Mouse (Mus musculus) hindbrain, embryonic 16.5 days (tissue): ENCODE results near the gene Arfip1. TPM values are rescaled to one million over a fixed set of nuclear protein-coding genes. Genes with fewer than 3 reads are reported as not detected.
A peak's percentile ranks its signal among the peaks of the same experiment; 100 is the strongest.
"Not testable (repeated sequence)": the region's sequence is repeated elsewhere in the genome, so short reads cannot be mapped to it uniquely, and the experiment has no call there.

Experiments used
- ATAC-seq: fragments of 200-750 bp; cut with Nextera tagmentation; 2 replicates; pipeline ENCODE4 v1.8.0; 2017; ENCODE audit warnings: moderate TSS enrichment, moderate library complexity
- H3K27ac ChIP-seq: fragments of 300-500 bp; sonication (generic); 2 replicates; pipeline ENCODE4 v1.5.1; 2014; ENCODE audit warnings: low read depth, mild to moderate bottlenecking, control low read depth, low read length, moderate library complexity
- H3K27me3 ChIP-seq: fragments of 300-500 bp; sonication (generic); replicated peaks from 2 replicates; pipeline ENCODE4 v1.6.1; 2014; ENCODE audit warnings: low read length; ENCODE audit not compliant: control insufficient read depth, insufficient read depth
- H3K36me3 ChIP-seq: fragments of 300-500 bp; sonication (generic); 2 replicates; pipeline ENCODE4 v1.6.1; 2014; ENCODE audit warnings: mild to moderate bottlenecking, low read length, moderate library complexity, mixed read lengths; ENCODE audit not compliant: control insufficient read depth, insufficient read depth
- H3K4me1 ChIP-seq: fragments of 300-500 bp; sonication (generic); 2 replicates; pipeline ENCODE4 v1.6.1; 2014; ENCODE audit warnings: low read depth, low read length; ENCODE audit not compliant: control insufficient read depth, insufficient read depth
- H3K4me2 ChIP-seq: fragments of 300-500 bp; sonication (generic); 2 replicates; pipeline ENCODE4 v1.6.1; 2014; ENCODE audit warnings: mild to moderate bottlenecking, low read length, control low read depth, moderate library complexity
- H3K4me3 ChIP-seq: fragments of 300-500 bp; sonication (generic); 2 replicates; pipeline ENCODE4 v1.5.1; 2014; ENCODE audit warnings: mild to moderate bottlenecking, low read length, control low read depth, moderate library complexity
- H3K9ac ChIP-seq: fragments of 300-500 bp; sonication (generic); 2 replicates; pipeline ENCODE4 v1.6.1; 2014; ENCODE audit warnings: low read depth, mild to moderate bottlenecking, control low read depth, low read length, moderate library complexity
- H3K9me3 ChIP-seq: fragments of 300-500 bp; sonication (generic); 2 replicates; pipeline ENCODE4 v1.6.1; 2014; ENCODE audit warnings: mild to moderate bottlenecking, low read length, moderate library complexity; ENCODE audit not compliant: control insufficient read depth
- WGBS: fragments of 180-500 bp; shearing (Covaris S2); extraction: QIAGEN DNeasy Blood & Tissue Kit; methylation state at CpG from one replicate; pipeline ENCODE4 v1.1.7; 2014; 5-methylcytosine and 5-hydroxymethylcytosine counted together
- polyA plus RNA-seq: library from polyadenylated mRNA; unstranded; fragments of >200 nt; fragmentation: Nextera tagmentation; extraction: Ambion mirVana; gene quantifications from 2 replicates; pipeline ENCODE4 v1.2.1, GENCODE M21; 2015

The Arfip1 gene
- polyA plus RNA-seq, 1 experiment from 2014 or later, result 22.0 TPM

GRCm38 (mm10) chr3:84586736-84587135 is 4.3 kb upstream of the Arfip1 start:
- no peaks in the 10 kb centered on the region for H3K36me3 ChIP-seq
- no peaks in the 10 kb centered on the region for H3K27me3 ChIP-seq
- 67% methylated on average over 5 of the region's 5 CpGs for WGBS
- H3K27ac ChIP-seq, result no peak overlapping the region
- no peak for ATAC-seq
- H3K4me2 ChIP-seq, result no peak overlapping the region
- H3K4me3 ChIP-seq, result no peak overlapping the region
- peaks cover 7% of the 10 kb centered on the region for H3K4me1 ChIP-seq
- H3K9me3 ChIP-seq, result no peaks in the 10 kb centered on the region
- H3K9ac ChIP-seq, result no peak overlapping the region

GRCm38 (mm10) chr3:84582913-84583276 is 470 bp upstream of the Arfip1 start:
- Histone ChIP-seq H3K27ac (peak overlapping the region; percentile 91), H3K36me3 (no peaks in the 10 kb centered on the region), H3K9ac (peak overlapping the region; percentile 90), H3K9me3 (no peaks in the 10 kb centered on the region), H3K27me3 (no peaks in the 10 kb centered on the region), H3K4me3 (peak overlapping the region; percentile 89), H3K4me1 (peaks cover 22% of the 10 kb centered on the region), H3K4me2 (peak overlapping the region; percentile 86)
- WGBS, result under 1% methylated on average over 27 of the region's 27 CpGs
- ATAC-seq, result no peak; the same call in 1 of the 2 replicates

- WGBS, result 0% methylated on average over 4 of the region's 4 CpGs
- Histone ChIP-seq H3K27ac (peak overlapping the region; percentile 91), H3K4me2 (peak overlapping the region; percentile 86), H3K27me3 (no peaks in the 10 kb centered on the region), H3K4me1 (peaks cover 22% of the 10 kb centered on the region), H3K36me3 (no peaks in the 10 kb centered on the region), H3K9ac (peak overlapping the region; percentile 90), H3K9me3 (no peaks in the 10 kb centered on the region), H3K4me3 (peak overlapping the region; percentile 89)
- no peak for ATAC-seq
Observed at GRCm38 (mm10) chr3:84581696-84582022, 766 bp downstream of the Arfip1 start.

- H3K4me3 ChIP-seq, result no peak overlapping the region
- H3K9ac ChIP-seq, result no peak overlapping the region; the same call in 1 of the 2 replicates
- H3K27me3 ChIP-seq, result no peaks in the 10 kb centered on the region
- H3K4me1 ChIP-seq, result peaks cover 22% of the 10 kb centered on the region
- no peak for ATAC-seq
- H3K9me3 ChIP-seq, result no peaks in the 10 kb centered on the region
- no peak overlapping the region for H3K27ac ChIP-seq
- WGBS, result 62% methylated on average over 4 of the region's 4 CpGs
- no peaks in the 10 kb centered on the region for H3K36me3 ChIP-seq
- peak overlapping the region; percentile 86 for H3K4me2 ChIP-seq
Observed at GRCm38 (mm10) chr3:84580716-84581115, 1.7 kb downstream of the Arfip1 start.

- ATAC-seq, result no peak
- Histone ChIP-seq H3K4me2 (no peak overlapping the region), H3K9me3 (no peaks in the 10 kb centered on the region), H3K4me3 (no peak overlapping the region), H3K27me3 (no peaks in the 10 kb centered on the region), H3K4me1 (peaks cover 5% of the 10 kb centered on the region; the same call in 1 of the 2 replicates), H3K9ac (no peak overlapping the region), H3K36me3 (no peaks in the 10 kb centered on the region), H3K27ac (no peak overlapping the region)
- WGBS, result 88% methylated on average over 3 of the region's 3 CpGs
Observed at GRCm38 (mm10) chr3:84570501-84570900, 11.9 kb downstream of the Arfip1 start.

- no peak for ATAC-seq
- Histone ChIP-seq H3K4me2 (no peak overlapping the region), H3K27me3 (no peaks in the 10 kb centered on the region), H3K4me1 (peaks cover 5% of the 10 kb centered on the region; the same call in 1 of the 2 replicates), H3K27ac (no peak overlapping the region), H3K9me3 (no peaks in the 10 kb centered on the region), H3K4me3 (no peak overlapping the region), H3K36me3 (no peaks in the 10 kb centered on the region), H3K9ac (no peak overlapping the region)
- WGBS, result 74% methylated on average over 6 of the region's 6 CpGs
Observed at GRCm38 (mm10) chr3:84569587-84569986, 12.8 kb downstream of the Arfip1 start.

GRCm38 (mm10) chr3:84568540-84568939 is 13.9 kb downstream of the Arfip1 start:
- Histone ChIP-seq H3K4me2 (no peak overlapping the region), H3K4me1 (peaks cover 5% of the 10 kb centered on the region; the same call in 1 of the 2 replicates), H3K9me3 (no peaks in the 10 kb centered on the region), H3K27ac (no peak overlapping the region), H3K9ac (no peak overlapping the region), H3K27me3 (no peaks in the 10 kb centered on the region), H3K4me3 (no peak overlapping the region), H3K36me3 (no peaks in the 10 kb centered on the region)
- no peak for ATAC-seq
- 87% methylated on average over 6 of the region's 6 CpGs for WGBS

GRCm38 (mm10) chr3:84563415-84563814 is 19.0 kb downstream of the Arfip1 start:
- H3K4me1 ChIP-seq, result no peaks in the 10 kb centered on the region
- ATAC-seq, result no peak
- no peaks in the 10 kb centered on the region for H3K36me3 ChIP-seq
- 90% methylated on average over 4 of the region's 4 CpGs for WGBS
- no peaks in the 10 kb centered on the region for H3K27me3 ChIP-seq
- H3K9ac ChIP-seq, result no peak overlapping the region
- no peak overlapping the region for H3K4me3 ChIP-seq
- no peak overlapping the region for H3K27ac ChIP-seq
- H3K4me2 ChIP-seq, result no peak overlapping the region
- no peaks in the 10 kb centered on the region for H3K9me3 ChIP-seq

- H3K4me1 ChIP-seq, ATAC-seq, H3K9ac ChIP-seq, H3K4me2 ChIP-seq, H3K27me3 ChIP-seq, H3K9me3 ChIP-seq, H3K4me3 ChIP-seq, H3K27ac ChIP-seq, H3K36me3 ChIP-seq: not testable (repeated sequence)
- whole genome bisulfite sequencing, result 100% methylated on average over 2 of the region's 2 CpGs
Observed at GRCm38 (mm10) chr3:84562911-84563310, 19.5 kb downstream of the Arfip1 start.

GRCm38 (mm10) chr3:84558301-84558700 is 24.1 kb downstream of the Arfip1 start:
- no peak overlapping the region for H3K9ac ChIP-seq
- ATAC-seq, result no peak
- no peak overlapping the region for H3K4me2 ChIP-seq
- WGBS, result 93% methylated on average over 3 of the region's 3 CpGs
- H3K4me3 ChIP-seq, result no peak overlapping the region
- H3K36me3 ChIP-seq, result no peaks in the 10 kb centered on the region
- H3K9me3 ChIP-seq, result no peaks in the 10 kb centered on the region
- H3K27me3 ChIP-seq, result no peaks in the 10 kb centered on the region
- H3K4me1 ChIP-seq, result no peaks in the 10 kb centered on the region
- no peak overlapping the region for H3K27ac ChIP-seq
